Comparison of ENCODE assay signal across 14 mouse cellular contexts in the genomic region with DNA sequence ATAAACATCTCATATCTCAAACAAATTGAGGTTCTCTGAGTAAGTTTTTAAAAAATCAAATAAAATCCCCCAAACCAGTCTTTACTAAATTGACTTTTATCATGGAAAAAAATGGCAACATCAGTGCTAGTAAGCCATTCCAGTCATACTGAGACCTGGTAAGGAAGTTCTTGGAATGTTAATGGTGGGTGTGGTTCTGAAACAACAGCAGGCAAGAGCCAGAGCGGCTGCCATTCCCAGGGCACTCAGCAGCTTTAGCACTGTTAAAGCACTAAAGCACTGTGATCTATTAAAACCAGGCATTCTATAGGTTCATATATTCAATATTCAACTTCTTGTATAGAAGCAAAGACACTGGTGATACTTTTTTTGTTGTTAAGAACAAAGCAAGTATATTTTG.
"Had no signal": no experiment of that assay in that cellular context is flagged by ENCODE, and none has a peak within 500 bp of the region (broad histone marks: within the 10 kb centered on the region; RNA-seq: fewer than 3 reads in every experiment).

No protein-coding gene starts in this region.

- H3K27me3 ChIP-seq: liver, embryonic 13.5 days had no signal

- H3K4me3 ChIP-seq: left cerebral cortex, adult 2 months; liver, embryonic 13.5 days had no signal

- DNase-seq: kidney, adult 2 months; kidney, postnatal 25 days; layer of hippocampus, postnatal 36 days; liver, embryonic 13.5 days; lung, adult 2 months; lung, postnatal 14 days; midbrain, embryonic 14.5 days; thymus, adult 2 months; thymus, postnatal 14 days; thymus, postnatal 4 days had no signal

- H3K36me3 ChIP-seq: liver, embryonic 13.5 days had no signal

- H3K4me2 ChIP-seq: liver, embryonic 13.5 days; midbrain, embryonic 11.5 days had no signal

- H3K4me1 ChIP-seq: liver, embryonic 13.5 days had no signal

- H3K9ac ChIP-seq: liver, embryonic 13.5 days had no signal

- H3K9me3 ChIP-seq: liver, embryonic 13.5 days had no signal

- H3K27ac ChIP-seq: kidney, postnatal 0 days; left cerebral cortex, adult 2 months; liver, embryonic 13.5 days; stomach, postnatal 0 days had no signal
